Mouse (Mus musculus): Measurements from ENCODE around the gene 1810055G02Rik. TPM values are rescaled to one million over a fixed set of nuclear protein-coding genes. Genes with fewer than 3 reads are reported as not detected.
A peak's percentile ranks its signal among the peaks of the same experiment; 100 is the strongest.

Gene 1810055G02Rik
- total RNA-seq (2017): 1.2 and 4.7 TPM in 2 replicates

GRCm38 (mm10) chr19:3708078-3709012 lies at the start of gene 1810055G02Rik:
Gene 1810055G02Rik (plus strand): TSS chr19:3708293.
- ATAC-seq (replicated peaks; ENCODE audit: low read depth, poor library complexity, severe bottlenecking): peak; percentile 98

DNA sequence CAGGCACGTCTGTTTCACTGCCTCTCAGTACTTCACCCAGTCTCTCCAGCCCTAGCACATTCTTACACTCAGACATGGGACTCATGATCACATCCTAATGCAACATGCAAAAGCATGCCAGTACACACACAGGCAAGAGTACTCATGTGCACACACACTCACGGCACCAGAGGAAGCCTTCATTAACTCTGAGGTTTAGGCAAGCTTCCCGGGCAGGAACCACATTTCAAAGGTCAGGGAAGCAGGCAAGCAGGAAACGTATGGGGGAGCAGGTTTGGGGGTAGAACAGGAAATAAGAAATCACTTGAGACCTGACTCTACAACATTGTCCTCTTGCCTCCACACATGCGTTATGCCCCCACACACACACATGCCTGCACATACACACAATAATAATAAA lies 42.6 kb upstream of the 1810055G02Rik start:
- ATAC-seq (replicated peaks; ENCODE audit: low read depth, poor library complexity, severe bottlenecking): peak; percentile 46

GRCm38 (mm10) chr19:3666632-3667031 lies 41.5 kb upstream of the 1810055G02Rik start:
- ATAC-seq (replicated peaks; ENCODE audit: low read depth, poor library complexity, severe bottlenecking): no peak

GRCm38 (mm10) chr19:3667155-3667895 lies 40.8 kb upstream of the 1810055G02Rik start:
- ATAC-seq (replicated peaks; ENCODE audit: low read depth, poor library complexity, severe bottlenecking): peak; percentile 20; the same call in 1 of the 2 replicates

DNA sequence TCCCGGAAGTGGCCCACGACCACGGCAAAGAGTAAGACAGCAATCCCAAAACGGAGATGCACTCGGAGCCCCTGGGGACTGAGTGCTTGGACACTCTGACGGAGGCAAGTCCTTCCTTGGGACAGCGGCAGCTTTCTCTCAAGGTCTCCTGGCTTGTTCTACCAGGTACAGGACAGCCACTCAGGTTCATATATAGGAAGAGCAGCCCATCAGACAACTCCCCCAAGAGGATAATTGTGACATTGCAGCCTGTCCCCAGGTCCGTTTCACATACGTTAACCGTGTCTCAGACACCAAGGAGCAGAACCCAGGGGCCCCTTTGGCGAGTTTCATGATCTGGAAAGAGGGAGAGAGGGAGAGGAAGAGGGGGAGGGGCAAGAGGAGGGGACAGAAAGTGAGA lies 40.1 kb upstream of the 1810055G02Rik start:
- ATAC-seq (replicated peaks; ENCODE audit: low read depth, poor library complexity, severe bottlenecking): no peak

DNA sequence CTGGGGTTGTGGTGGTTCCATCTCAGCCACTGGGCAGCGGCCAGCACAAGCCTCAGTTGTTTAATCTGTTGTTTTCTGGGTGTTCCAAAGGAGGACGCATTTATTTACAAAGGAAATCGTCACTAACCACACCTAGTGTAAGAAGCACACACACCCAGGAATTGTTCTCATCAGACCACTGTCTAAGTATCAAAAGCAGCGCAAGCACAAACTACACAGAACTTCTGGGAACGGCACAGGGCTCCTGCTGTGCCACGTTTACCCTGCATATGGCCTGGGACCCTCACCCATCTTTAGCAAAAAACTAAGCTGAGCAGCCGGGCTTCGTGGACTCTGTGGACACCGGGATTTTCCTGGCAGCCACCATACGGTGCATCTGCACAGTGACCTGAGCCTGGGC lies 39.5 kb upstream of the 1810055G02Rik start:
- ATAC-seq (replicated peaks; ENCODE audit: low read depth, poor library complexity, severe bottlenecking): no peak

- peak; percentile 71 for ATAC-seq (replicated peaks; ENCODE audit: low read depth, poor library complexity, severe bottlenecking)
These were observed 39.0 kb upstream of the 1810055G02Rik start for GRCm38 (mm10) chr19:3669100-3669499.

- ATAC-seq (replicated peaks; ENCODE audit: low read depth, poor library complexity, severe bottlenecking): no peak
These were observed 34.9 kb upstream of the 1810055G02Rik start for GRCm38 (mm10) chr19:3673149-3673548.

DNA sequence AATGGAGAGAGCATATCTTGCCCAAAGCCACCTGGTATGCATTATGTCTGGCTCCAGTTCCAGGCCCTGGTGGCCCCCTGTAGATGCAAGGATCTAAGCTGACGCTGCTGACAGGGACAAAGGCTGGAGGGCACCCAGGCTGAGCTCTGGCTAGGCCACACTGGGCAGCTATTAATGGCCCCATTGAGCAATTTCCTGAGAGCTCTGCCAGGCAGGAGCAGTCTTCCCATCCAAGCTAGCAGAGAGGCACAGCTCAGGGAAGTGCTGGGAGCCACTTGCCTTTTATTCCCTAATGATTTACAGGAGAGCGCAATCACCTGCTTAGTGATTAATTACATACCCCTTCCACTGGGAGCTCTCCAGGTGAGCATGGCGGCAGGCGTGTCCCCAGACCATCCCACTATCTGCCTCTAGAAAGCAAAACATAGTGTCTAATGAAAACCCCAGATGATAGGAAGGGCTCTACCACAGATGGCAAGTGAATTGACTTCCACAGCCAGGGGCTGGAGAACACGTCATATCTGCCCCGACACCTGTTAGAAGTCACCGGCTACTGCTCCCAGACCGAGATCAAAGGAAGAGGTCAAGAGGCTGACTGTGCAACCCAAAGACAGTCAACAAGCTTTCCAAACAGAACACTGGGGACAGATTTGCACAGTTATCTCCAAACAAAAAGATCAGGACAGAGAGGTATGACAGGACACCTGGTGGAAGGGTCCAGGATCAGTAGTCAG lies 33.8 kb upstream of the 1810055G02Rik start:
- ATAC-seq (replicated peaks; ENCODE audit: low read depth, poor library complexity, severe bottlenecking): no peak

DNA sequence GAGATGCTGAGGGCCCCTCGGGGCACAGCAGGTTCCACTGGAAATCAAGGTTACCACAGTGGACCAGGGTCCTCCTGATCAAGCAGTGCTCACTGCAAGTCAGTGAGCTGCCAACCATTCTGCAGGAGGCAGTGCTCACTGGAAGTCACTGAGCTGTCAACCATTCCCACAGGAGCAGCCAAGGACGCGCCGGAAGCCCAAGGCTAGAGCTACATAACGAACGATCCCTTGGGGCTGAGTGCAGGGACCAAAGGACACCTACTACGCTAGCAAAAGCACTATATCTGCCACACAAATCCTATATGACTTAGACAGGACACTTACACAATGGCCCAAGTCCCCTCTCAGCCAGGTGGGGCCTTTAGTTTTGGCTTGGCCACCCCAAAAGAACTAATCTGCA lies 27.4 kb upstream of the 1810055G02Rik start:
- no peak for ATAC-seq (replicated peaks; ENCODE audit: low read depth, poor library complexity, severe bottlenecking)

GRCm38 (mm10) chr19:3681310-3681934 lies 26.7 kb upstream of the 1810055G02Rik start:
- peak; percentile 34 for ATAC-seq (replicated peaks; ENCODE audit: low read depth, poor library complexity, severe bottlenecking)

DNA sequence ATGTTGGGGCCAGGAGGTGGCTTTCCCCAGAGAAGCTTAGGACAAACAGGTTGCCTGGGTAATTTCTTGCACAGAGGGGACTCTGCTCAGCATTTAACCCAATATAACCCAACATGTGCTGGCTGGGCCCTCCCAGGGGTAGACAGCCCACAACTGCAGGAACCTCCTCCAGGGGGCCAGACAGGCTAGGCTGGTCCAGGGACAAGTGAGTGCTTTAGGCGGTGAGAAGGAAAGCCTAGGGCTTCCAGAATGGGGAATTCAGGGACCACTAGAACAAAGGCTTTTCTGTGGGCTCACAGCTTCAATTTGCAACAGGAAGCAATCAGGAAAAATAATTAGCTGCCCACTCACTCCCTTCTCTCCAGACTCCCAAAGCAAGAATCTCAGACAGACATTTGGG lies 23.7 kb upstream of the 1810055G02Rik start:
- no peak for ATAC-seq (replicated peaks; ENCODE audit: low read depth, poor library complexity, severe bottlenecking)

- no peak for ATAC-seq (replicated peaks; ENCODE audit: low read depth, poor library complexity, severe bottlenecking)
These were observed 23.0 kb upstream of the 1810055G02Rik start for GRCm38 (mm10) chr19:3684957-3685580.

DNA sequence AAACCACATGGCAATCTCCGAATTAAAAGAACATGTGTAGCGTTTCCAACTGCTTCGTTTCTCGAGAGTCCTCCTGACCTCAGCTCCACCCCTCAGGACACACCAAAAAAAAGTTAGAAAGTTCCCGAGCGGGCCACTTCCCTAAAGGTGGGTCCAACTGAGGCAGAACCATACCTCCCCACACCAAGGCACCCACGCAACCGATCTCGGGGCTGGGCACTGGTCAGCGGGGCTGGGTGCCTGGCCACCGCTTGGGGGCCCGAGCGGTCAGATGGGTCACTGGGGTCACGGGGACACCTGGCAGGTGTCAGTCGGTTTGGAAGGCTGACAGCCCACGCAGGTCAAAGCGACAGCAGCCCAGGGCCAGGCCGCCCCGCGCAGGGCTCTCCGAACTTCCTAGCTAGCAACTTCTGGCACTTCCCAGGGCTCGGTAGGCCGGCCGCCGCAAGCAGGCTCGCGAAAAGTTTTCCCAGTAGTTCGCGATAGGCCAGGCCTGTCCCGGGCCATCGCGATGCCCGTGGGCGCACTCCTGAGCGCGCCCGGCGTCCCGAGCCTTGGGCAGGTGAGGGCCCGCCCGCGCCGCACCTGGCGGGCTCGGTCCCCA lies 22.4 kb upstream of the 1810055G02Rik start:
- no peak; the same call in 1 of the 2 replicates for ATAC-seq (replicated peaks; ENCODE audit: low read depth, poor library complexity, severe bottlenecking)

- ATAC-seq (replicated peaks; ENCODE audit: low read depth, poor library complexity, severe bottlenecking): no peak
These were observed 21.7 kb upstream of the 1810055G02Rik start, which contains the start of gene Lrp5 for GRCm38 (mm10) chr19:3686215-3686894. Gene Lrp5 (minus strand): TSS chr19:3686564.

DNA sequence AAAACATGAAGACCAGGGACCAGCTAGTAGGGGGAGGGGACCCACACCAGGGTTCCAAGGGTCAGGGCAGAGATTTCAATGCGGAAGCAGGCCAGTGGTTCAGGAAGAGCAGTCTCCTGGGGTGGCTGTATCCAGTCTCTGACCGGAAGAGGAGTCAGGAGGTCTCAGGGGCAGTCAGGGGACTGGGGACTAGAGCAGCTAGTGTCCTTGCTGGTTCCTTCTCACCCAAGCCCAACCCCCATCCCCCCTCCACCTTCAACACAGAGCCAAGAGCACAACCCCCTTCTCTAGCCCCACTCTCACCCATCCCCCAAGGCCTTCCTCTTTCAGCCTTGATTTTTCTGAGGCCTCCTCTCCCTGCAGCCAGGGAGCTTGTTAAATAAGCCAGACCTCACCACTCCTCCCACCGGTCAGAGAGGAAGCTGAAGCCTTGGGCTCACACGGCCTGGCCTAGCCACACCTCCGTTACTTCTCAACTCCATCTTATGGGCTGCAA lies 20.4 kb upstream of the 1810055G02Rik start:
- peak; percentile 68 for ATAC-seq (replicated peaks; ENCODE audit: low read depth, poor library complexity, severe bottlenecking)

DNA sequence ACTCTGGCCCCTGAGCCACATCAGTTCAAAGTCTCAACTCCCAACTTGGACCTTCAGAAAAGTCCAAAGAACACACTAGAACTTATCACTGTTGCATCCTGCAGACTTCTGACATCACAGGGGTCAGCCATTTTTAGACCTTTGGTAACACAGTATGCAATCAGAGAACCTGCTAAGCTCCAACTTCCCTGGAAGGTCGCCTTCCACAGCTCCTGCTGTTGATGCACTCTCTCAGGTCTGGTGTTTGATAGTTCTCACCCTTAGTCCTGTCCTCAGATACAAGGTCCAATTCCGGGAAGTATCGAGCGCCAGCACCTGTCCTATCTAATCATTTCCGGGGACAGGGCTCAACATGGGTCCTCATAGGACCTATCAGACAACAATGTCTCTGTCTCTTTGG lies 16.8 kb upstream of the 1810055G02Rik start:
- no peak for ATAC-seq (replicated peaks; ENCODE audit: low read depth, poor library complexity, severe bottlenecking)

- ATAC-seq (replicated peaks; ENCODE audit: low read depth, poor library complexity, severe bottlenecking): no peak
These were observed 15.5 kb upstream of the 1810055G02Rik start for GRCm38 (mm10) chr19:3692414-3693145.
